Mouse (Mus musculus) adrenal gland, adult 8-10 months (tissue): ENCODE measurements at regions not wholly inside any gene's neighbourhood (a gene's known extent, or its start where the extent isn't known, plus 50 kb on each side); places are given as distances from the start of the nearest gene placed in this dataset.

ENCODE experiments used
- DNase-seq: peaks from one replicate; pipeline ENCODE4 v3.0.0; 2022

DNA sequence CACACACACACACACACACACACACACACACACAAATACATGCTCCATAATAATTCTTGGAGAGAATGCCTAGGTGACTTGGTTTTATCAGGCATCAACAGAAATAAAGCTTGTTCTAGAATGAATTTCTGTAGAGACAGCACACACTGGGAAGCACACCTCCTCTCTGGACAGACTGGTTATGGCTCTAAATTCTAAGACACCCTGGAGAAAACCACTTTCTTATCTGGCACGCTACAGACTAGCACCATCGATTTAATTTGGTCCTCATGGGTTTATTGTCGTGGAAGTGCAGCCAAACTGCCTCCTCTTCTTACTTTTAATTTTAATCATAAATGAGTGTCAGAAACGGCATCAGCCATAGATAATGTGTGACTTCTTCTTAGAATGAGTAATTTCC lies 422.8 kb upstream of the Adgrl2 start:
- no peak for DNase-seq

- no peak for DNase-seq
These were observed 420.2 kb upstream of the Adgrl2 start for GRCm38 (mm10) chr3:149410518-149410917.

DNA sequence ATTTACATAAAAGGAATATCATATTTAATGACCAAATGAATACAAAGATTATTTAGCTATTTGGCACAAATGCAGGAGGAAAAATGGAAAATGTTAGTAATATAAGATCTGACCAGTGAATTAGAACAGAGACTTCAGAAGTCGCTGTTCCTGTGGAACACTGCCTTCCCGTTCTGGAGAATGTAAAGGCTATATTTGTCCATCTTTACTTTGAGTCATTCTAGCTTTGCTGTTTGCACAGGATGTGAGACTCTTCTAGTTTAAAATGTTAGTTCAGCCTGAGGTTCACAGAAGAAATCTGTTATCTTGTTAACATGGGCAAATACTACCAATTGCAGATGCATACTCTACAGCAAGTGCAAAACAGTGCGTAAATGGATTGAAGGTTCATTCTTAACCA lies 418.5 kb upstream of the Adgrl2 start:
- DNase-seq, result no peak

DNA sequence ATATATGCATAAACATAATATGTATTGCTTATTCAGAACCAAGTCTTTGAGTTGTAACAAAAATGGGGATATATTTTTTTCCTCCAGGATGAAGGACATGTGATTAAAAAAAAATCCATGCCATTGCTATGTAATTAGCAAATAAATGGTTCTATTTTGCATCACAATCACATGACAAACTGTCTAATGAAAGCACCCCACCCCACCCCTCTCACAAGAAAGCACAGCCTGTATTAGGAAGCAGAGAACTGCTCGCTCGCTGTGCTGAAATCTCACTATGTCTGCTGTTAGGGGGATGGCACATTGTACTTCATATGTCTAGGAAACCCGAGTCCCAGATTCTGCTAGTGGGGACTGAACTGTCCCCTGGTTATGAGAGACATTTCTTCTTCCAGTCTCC lies 415.5 kb upstream of the Adgrl2 start:
- no peak for DNase-seq

GRCm38 (mm10) chr3:149404691-149405090 lies 414.3 kb upstream of the Adgrl2 start:
- DNase-seq, result no peak

DNA sequence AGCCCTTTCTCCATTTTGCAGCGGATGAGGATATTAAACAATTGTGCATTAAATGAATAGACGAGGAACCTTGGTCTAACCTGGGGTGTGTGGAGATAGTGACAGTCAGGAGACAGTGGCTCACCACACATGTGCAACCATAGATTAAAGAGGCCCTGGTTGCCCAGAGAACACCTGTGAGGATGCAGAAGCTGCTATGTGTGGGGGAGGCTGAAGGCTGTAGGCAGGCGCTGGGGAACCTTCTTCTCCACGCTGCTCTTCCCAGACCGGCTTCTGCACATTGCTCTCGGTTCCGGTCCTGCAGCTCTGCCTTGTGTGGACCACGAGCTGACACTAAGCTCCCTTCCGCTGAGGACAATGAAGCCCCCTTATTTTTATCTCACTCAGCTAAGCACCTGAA lies 412.1 kb upstream of the Adgrl2 start:
- DNase-seq, result no peak

GRCm38 (mm10) chr3:149395082-149395481 lies 404.7 kb upstream of the Adgrl2 start:
- DNase-seq, result no peak

GRCm38 (mm10) chr3:149393317-149394172 lies 403.2 kb upstream of the Adgrl2 start:
- no peak for DNase-seq

DNA sequence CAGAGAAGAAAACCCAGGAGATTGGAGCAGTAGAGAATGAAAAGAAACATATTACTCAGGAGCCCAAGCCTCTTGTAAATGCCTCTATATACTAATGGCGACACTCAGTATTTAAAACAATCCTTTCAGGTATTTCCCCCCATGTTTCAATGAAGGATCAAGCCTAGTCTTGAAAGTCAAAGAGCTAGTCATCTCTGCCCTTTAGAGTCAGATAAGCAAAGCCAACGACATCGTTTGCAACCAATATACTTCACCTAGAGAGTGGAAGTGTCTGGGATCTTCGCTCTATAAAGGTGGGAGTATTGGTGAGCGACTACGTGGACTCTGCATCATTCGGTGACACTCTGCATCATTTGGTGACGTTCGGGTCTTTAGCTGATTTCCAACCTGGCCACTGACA lies 401.8 kb upstream of the Adgrl2 start:
- no peak for DNase-seq

GRCm38 (mm10) chr3:149387537-149387936 lies 397.2 kb upstream of the Adgrl2 start:
- no peak for DNase-seq

DNA sequence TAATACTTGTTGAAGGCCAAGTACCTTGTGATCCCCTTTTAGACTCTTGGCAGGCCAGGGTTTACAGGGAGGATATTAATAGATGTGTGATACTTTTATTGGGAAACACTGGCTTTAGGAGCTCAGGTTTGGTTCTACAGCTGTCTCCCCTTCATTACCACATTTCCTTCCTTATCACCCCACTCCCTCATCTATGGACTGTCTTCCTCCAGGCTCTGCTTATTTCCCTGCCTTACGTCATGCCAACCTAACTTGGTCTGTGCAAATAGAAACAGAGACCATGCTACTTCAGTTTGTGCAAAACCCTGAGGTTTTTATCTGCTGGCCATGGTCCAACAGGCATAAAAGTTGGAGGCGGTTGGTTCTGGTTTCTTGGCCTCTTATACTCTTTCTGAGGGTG lies 395.7 kb upstream of the Adgrl2 start:
- DNase-seq, result no peak

GRCm38 (mm10) chr3:149385336-149385735 lies 395.0 kb upstream of the Adgrl2 start:
- DNase-seq, result no peak

- DNase-seq, result peak; percentile 63
These were observed 391.3 kb upstream of the Adgrl2 start for GRCm38 (mm10) chr3:149381559-149382245.

- DNase-seq, result no peak
These were observed 390.7 kb upstream of the Adgrl2 start for GRCm38 (mm10) chr3:149381051-149381450.

DNA sequence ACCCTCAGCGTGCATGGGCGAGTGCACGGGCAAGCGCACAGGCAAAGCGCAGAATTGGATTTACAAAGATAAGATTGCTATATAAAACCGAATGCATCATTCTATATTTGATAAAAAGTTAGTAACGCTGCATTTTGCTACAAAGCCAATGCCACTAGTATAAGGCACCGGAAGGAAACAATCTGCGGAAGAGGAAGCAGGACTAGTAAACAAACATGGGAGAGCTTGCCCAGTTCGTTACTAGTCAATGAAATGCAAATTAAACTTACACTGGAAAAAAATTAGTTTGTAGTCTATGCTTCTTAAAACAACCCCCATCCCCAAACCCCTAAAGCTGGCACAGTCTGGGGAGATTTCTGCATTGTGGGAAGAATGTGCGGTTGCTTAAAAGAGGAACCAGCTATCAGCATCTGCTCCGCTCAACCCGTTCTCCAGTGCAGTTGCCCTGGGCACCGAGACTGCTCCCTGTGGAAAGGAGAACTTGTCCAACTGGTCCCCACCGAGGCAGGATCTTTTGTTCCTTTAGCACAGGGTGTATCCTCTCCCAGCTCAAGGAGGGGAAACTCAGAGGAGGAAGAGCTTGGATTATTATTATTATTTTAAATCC lies 389.6 kb upstream of the Adgrl2 start:
- DNase-seq, result no peak

DNA sequence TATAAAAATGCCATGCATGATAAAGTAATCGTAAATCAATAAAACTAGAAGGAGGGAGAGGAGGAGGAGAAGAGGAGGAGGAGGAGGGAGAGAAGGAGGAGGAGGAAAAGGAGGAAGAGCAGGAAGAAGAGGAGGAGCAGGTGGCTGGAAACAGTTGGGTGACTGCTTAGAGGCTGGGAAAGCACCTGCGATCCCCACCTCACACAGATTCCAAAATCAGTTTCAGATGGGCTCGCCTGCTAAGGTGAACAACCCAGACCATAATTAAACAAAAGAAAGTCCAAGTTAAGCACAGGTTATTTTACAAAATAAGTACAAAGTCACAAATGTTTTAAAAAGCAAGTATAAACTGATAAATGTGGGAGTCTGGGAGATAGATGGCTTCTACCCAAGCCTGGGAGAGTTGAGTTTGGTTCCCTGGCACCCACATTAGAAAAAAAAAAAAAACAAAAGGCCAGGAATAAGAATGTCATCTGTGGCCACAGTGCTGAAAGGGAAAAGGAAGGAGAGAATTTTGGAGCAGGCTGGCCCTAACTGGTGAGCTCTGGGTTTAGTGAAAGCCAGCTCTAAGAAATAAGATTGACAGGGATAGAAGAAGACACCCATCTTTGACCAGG lies 389.0 kb upstream of the Adgrl2 start:
- DNase-seq, result no peak

- no peak for DNase-seq
These were observed 381.1 kb upstream of the Adgrl2 start for GRCm38 (mm10) chr3:149371439-149371838.

DNA sequence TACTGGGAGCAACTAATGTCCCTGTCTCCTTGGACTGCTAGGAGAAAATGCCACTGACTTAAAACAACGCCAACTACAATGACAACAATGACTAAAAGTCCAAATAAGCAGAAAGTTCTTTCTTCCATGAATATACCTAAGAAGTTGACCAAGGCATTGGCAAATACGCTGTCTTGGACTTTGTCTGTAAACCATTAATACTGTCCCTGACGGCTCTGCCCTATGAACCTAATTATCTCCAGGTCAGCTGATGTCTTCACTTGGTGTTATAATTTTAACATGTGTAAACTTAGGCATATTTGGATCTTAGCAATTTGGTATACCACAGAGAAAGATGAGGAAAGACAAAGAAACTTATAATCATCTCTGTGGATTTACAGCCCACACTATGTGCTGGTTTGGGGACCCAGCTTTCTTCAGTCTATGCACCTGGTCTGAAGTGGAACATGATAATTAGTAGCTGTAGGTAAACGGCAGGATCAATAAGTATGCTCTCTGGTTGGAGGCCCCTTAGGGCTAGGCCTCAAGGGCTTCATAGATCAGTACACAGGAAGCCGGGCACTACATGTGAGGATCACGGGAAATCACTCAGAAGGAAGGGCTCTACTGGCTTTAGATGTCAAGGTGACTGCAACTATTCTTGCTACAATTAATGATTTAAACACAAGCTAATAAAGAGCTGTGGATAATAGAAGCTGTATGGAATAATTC lies 380.3 kb upstream of the Adgrl2 start:
- DNase-seq, result no peak

DNA sequence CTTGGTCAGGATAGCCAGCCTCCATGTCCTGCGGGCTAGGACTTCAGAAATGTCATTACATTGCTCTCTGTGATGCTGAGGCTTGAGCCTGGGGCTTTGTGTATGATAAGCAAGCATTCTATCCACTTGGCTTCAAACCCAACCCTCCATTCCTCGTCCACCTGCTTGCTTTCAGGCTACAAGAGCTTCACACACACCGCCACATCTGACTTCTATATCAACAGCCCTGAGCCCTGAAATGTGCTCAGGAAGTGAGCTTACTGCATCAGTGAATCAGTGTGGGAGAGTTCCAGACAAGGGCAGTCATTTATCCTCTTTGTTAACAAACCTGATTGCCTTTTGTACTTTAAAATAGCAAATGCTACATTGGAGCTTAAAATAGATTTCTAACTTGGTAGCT lies 377.5 kb upstream of the Adgrl2 start:
- DNase-seq, result no peak

GRCm38 (mm10) chr3:149360164-149360563 lies 369.8 kb upstream of the Adgrl2 start:
- no peak for DNase-seq

DNA sequence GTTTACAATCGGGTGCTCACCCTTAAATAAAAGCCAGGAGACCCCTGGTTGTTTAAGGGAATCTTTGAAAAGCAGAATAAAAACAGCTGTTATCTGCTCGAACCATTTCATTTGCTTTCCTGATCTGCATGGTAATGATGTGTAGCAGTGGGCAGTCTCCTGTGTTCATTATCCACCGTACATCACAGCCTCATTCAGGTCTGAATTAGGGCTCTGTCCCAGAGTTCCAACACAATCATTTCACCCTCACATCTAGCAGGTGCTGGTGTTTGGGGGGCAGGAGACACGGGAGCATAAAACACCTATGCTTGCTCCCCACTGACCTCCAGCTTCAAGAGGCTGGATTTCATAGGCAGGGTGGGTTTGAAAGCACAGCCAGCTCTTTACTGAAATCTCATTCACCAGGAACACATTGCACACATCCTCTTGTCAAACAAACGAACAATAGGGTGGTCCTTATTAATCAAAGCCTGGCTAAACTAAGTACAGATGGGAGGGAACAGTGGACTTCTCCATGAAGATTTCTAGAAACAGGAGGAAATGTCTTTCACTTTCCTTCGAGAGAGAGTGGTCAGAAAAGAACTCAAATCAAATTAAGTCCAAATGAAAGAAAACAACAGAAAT lies 368.3 kb upstream of the Adgrl2 start:
- DNase-seq, result no peak
